Mouse (Mus musculus) E14TG2a.4 (cell line): Measurements from ENCODE around the gene Rgl3.

ENCODE experiments used
- CTCF ChIP-seq: conservative IDR thresholded peaks from 2 replicates; pipeline ENCODE4 v1.5.1; 2014; ENCODE audit warnings: low read length
- NANOG ChIP-seq: IDR thresholded peaks from 2 replicates; pipeline ENCODE4 v1.6.1; 2014; ENCODE audit warnings: borderline replicate concordance, low read length, mixed read lengths
- POU5F1 ChIP-seq: IDR thresholded peaks from 2 replicates; pipeline ENCODE4 v1.6.1; 2014; ENCODE audit warnings: low read length, borderline replicate concordance

- TF ChIP-seq CTCF = no peak
- TF ChIP-seq NANOG = no peak
- TF ChIP-seq POU5F1 = no peak
Measured at GRCm38 (mm10) chr9:22003163-22003554, 13.9 kb upstream of the Rgl3 start.
